Mouse (Mus musculus) heart, embryonic 13.5 days (tissue): ENCODE measurements around the gene Pole4. TPM values are rescaled to one million over a fixed set of nuclear protein-coding genes. Genes with fewer than 3 reads are reported as not detected.

Source experiments
- ATAC-seq: fragments of 200-750 bp; cut with Nextera tagmentation; 2 replicates; pipeline ENCODE4 v1.8.0; 2017; ENCODE audit warnings: moderate TSS enrichment; ENCODE audit not compliant: insufficient number of reproducible peaks, low FRiP score, low TSS enrichment; ENCODE audit errors: extremely low read depth
- H3K27ac ChIP-seq: fragments of 300-500 bp; sonication (generic); replicated peaks from 2 replicates; pipeline ENCODE4 v1.5.1; 2015; ENCODE audit warnings: moderate library complexity, mild to moderate bottlenecking, inconsistent platforms
- H3K27me3 ChIP-seq: fragments of 300-500 bp; sonication (generic); replicated peaks from 2 replicates; pipeline ENCODE4 v1.6.1; 2015; ENCODE audit warnings: mild to moderate bottlenecking, inconsistent platforms
- H3K36me3 ChIP-seq: fragments of 300-500 bp; sonication (generic); 2 replicates; pipeline ENCODE4 v1.6.1; 2015; ENCODE audit warnings: mild to moderate bottlenecking, inconsistent platforms
- H3K4me1 ChIP-seq: fragments of 300-500 bp; sonication (generic); 2 replicates; pipeline ENCODE4 v1.6.1; 2015; ENCODE audit warnings: inconsistent platforms
- H3K4me2 ChIP-seq: fragments of 300-500 bp; sonication (generic); 2 replicates; pipeline ENCODE4 v1.6.1; 2015; ENCODE audit warnings: inconsistent platforms, mild to moderate bottlenecking, moderate library complexity
- H3K4me3 ChIP-seq: fragments of 300-500 bp; sonication (generic); 2 replicates; pipeline ENCODE4 v1.5.1; 2015; ENCODE audit warnings: moderate library complexity, mild to moderate bottlenecking, inconsistent platforms
- H3K9ac ChIP-seq: fragments of 300-500 bp; sonication (generic); 2 replicates; pipeline ENCODE4 v1.6.1; 2015; ENCODE audit warnings: inconsistent platforms, mild to moderate bottlenecking, moderate library complexity
- H3K9me3 ChIP-seq: fragments of 300-500 bp; sonication (generic); 2 replicates; pipeline ENCODE4 v1.6.1; 2016; ENCODE audit warnings: inconsistent platforms
- WGBS: fragments of 180-500 bp; shearing (Covaris S2); methylation state at CpG from one replicate; pipeline ENCODE4 v1.1.7; 2015; ENCODE audit warnings: mixed read lengths; 5-methylcytosine and 5-hydroxymethylcytosine counted together
- polyA plus RNA-seq: library from polyadenylated mRNA; unstranded; fragments of >200 nt; fragmentation: Nextera tagmentation; extraction: Ambion mirVana; gene quantifications from 2 replicates; pipeline ENCODE4 v1.2.1, GENCODE M21; 2015

Pole4 gene
- 82.5 and 97.5 TPM in 2 replicates for polyA plus RNA-seq

DNA sequence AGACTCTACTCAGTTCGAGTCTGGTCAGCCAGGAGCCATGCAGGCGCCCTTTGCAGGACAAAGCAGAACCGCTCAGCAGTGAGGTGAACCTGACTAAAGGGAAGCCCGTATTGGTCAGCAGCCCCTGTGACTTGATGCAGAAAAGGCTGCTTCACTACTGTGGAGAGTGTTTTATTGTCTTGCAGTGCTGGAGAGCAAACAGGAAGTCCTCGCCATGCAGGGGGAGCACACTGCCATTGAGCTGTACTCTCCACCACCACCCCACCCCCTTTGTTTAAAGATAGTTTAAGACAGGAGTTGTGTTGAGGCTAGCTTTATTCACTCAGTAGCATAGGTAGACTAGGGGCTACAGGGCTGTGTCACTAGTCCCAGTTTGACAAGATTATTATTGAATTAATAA lies at the start of gene Pole4:
Pole4 (minus strand) TSS at position 145 of the 400 bp plus-strand sequence.
- H3K27ac ChIP-seq = no peak within 1 kb of the TSS
- ATAC-seq = no peak

DNA sequence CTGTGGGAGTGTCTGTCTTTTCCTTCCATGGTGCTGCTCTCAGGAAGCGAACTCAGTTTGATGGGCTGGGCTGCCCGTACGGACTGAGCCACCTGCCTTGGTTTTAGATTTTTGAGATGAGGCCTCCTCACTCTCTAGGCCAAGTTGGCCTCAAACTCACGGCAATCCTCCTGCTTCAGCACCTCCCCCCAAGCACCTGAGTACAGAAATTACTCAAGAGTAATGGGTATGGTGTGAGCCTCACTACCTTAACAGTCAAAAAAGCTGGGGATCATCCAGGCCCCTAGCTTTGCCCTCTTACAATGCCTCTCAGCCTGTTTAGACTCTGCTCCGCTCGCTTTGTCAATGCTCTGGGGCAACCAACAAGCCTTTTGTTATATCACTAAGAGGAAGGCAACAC lies 49.6 kb upstream of the Pole4 start:
- Histone ChIP-seq H3K4me3 (no peak overlapping the region), H3K4me1 (peaks cover 78% of the 10 kb centered on the region), H3K9ac (no peak overlapping the region), H3K4me2 (no peak overlapping the region), H3K27me3 (no peaks in the 10 kb centered on the region), H3K27ac (peak overlapping the region; percentile 78), H3K9me3 (no peaks in the 10 kb centered on the region), H3K36me3 (peaks cover 36% of the 10 kb centered on the region)
- ATAC-seq = no peak
- WGBS = 87% methylated on average over 6 of the region's 6 CpGs

More for the DNA sequence above, at the start of gene Pole4:
- H3K4me2 ChIP-seq = no peak within 1 kb of the TSS
- H3K9me3 ChIP-seq = no peaks in the 10 kb centered on the region
- H3K4me1 ChIP-seq = no peaks in the 10 kb centered on the region
- no peak within 1 kb of the TSS for H3K4me3 ChIP-seq
- WGBS = 75% methylated on average over 5 of the region's 5 CpGs
- H3K36me3 ChIP-seq = no peaks in the 10 kb centered on the region
- H3K9ac ChIP-seq = no peak within 1 kb of the TSS
- peaks cover 5% of the 10 kb centered on the region for H3K27me3 ChIP-seq

DNA sequence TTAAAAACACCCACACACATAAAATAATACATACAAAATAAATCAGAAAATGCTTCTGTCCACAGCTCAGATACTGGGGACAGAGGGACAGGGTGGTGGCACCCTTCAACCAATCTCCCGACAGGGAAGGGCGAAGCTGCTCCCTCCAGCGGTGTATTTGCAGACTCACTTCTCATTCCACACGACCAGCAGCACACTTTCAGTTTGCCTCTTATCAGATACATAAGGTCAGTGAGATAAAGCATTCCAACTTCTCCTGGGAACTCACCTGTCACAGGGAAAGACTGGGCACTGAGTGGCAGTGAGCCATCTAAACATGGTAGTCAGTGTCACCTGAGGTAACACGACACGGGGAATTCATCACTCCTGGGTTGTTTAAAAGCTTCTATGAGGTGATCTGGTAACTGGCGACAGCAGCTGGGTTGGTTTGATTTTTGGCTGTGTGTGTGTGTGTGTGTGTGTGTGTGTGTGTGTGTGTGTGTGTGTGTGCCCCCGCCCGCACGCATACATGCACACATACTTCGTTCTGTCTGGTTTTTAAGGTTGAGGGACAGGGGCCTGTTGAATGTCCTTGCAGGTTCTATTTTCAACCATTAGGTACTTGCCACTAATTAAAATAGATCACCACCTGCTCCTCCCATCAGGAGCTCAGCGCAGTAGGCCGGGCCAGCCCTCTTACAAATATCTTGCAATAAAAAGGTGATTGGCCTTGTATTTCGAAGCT lies 48.6 kb upstream of the Pole4 start:
- peaks cover 74% of the 10 kb centered on the region for H3K4me1 ChIP-seq
- H3K4me3 ChIP-seq = no peak overlapping the region
- peaks cover 35% of the 10 kb centered on the region for H3K36me3 ChIP-seq
- peak overlapping the region; percentile 37 for H3K9ac ChIP-seq
- peak overlapping the region; percentile 32 for H3K4me2 ChIP-seq
- 57% methylated on average over 14 of the region's 14 CpGs for WGBS
- H3K27me3 ChIP-seq = no peaks in the 10 kb centered on the region
- H3K9me3 ChIP-seq = no peaks in the 10 kb centered on the region
- ATAC-seq = no peak
- peak overlapping the region; percentile 78 for H3K27ac ChIP-seq

DNA sequence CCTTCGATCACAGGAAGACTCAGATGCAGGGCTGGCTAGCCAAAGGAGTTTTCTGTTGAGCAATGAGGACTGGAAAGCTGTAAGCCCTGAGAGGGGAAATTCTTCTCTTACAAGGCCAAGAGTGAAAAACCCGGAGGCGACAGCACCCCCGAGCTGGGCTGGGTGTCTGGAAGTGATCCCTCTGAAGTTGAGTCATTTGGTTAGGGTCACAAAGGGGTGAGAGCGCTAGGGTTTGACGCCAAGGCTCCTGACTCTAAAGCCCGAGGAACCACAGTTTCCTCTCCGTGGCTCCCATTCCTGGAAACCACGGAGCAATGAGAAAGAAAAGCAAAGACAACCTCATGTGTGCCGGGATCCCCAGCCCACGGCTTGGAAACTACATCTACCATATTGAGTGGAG lies 47.9 kb upstream of the Pole4 start:
- Histone ChIP-seq H3K9me3 (no peaks in the 10 kb centered on the region), H3K4me1 (peaks cover 74% of the 10 kb centered on the region), H3K4me2 (peak overlapping the region; percentile 32), H3K36me3 (peaks cover 40% of the 10 kb centered on the region), H3K9ac (peak overlapping the region; percentile 28), H3K27ac (peak overlapping the region; percentile 78), H3K4me3 (no peak overlapping the region), H3K27me3 (no peaks in the 10 kb centered on the region)
- no peak for ATAC-seq
- 62% methylated on average over 11 of the region's 11 CpGs for WGBS

DNA sequence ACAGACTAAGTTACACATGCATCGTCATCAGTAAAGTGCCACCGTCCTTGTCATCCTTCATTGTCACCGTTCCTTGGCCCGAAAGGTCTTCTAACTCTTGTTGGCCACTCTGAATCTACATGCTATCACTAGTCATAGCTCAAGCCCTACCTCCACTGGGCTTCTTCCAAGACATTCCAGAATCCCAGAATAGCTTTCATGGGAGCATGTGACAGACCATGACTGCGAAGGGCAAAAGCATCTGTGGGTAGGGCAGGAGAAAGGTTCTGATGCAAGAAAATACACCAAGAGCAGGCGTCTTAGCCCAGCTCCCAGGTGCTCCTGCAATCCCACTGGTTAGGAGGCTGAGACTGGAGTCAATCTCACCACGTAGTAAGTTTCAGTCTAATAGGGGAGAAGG lies 46.6 kb upstream of the Pole4 start:
- H3K4me1 ChIP-seq = peaks cover 68% of the 10 kb centered on the region
- ATAC-seq = no peak

DNA sequence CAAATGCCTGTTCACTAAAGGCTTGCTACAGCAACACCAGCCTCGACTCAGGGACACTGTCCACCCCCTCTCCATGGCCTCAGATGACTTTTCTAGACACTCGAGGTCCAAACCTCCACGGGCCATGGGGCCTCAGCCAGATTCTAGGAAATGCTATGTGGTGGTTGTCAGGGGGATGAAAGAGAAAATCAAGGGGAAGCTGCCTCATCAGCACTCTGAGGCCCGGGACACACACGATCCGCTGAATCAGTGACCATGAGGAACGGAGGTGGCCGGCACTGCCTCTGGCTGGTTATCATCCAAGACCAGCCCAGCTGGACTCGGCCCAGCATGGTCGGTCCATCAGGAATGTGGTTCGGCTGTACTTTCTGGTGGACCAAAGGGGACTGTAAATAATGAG lies 45.9 kb upstream of the Pole4 start:
- Histone ChIP-seq H3K9ac (no peak overlapping the region), H3K27me3 (no peaks in the 10 kb centered on the region), H3K9me3 (no peaks in the 10 kb centered on the region), H3K4me3 (no peak overlapping the region), H3K4me1 (peaks cover 65% of the 10 kb centered on the region), H3K27ac (peak overlapping the region; percentile 43), H3K36me3 (peaks cover 43% of the 10 kb centered on the region), H3K4me2 (no peak overlapping the region)
- no peak for ATAC-seq
- 71% methylated on average over 11 of the region's 11 CpGs for WGBS

More for the DNA sequence above, 46.6 kb upstream of the Pole4 start:
- Histone ChIP-seq H3K27me3 (no peaks in the 10 kb centered on the region), H3K4me2 (peak overlapping the region; percentile 16), H3K9ac (peak overlapping the region; percentile 14; the same call in 1 of the 2 replicates), H3K36me3 (peaks cover 42% of the 10 kb centered on the region), H3K4me3 (no peak overlapping the region), H3K27ac (peak overlapping the region; percentile 43), H3K9me3 (no peaks in the 10 kb centered on the region)
- 58% methylated on average over 7 of the region's 7 CpGs for WGBS

DNA sequence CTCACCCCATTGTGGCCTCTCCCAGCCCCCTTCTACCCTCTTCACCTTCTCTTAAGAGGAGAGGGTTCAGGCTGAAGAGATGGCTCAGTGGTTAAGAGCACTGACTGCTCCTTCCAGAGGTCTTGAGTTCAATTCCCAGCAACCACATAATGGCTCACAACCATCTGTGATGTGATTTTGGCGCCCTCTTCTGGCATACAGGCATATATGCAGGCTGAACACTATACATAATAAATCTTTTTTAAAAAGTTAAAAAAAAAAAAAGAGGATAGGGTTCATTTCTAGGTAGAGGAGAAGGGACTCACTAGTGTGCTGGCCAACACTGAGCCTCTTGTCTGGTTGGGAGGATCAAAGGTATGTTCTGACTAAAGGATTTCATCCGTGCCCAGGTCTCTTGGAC lies 44.9 kb upstream of the Pole4 start:
- WGBS = 57% methylated on average over 2 of the region's 2 CpGs
- no peak overlapping the region for H3K27ac ChIP-seq
- no peak overlapping the region for H3K4me3 ChIP-seq
- H3K27me3 ChIP-seq = no peaks in the 10 kb centered on the region
- no peak overlapping the region for H3K4me2 ChIP-seq
- H3K4me1 ChIP-seq = peaks cover 60% of the 10 kb centered on the region
- no peak for ATAC-seq
- H3K9ac ChIP-seq = no peak overlapping the region
- H3K9me3 ChIP-seq = no peaks in the 10 kb centered on the region
- H3K36me3 ChIP-seq = peaks cover 39% of the 10 kb centered on the region

DNA sequence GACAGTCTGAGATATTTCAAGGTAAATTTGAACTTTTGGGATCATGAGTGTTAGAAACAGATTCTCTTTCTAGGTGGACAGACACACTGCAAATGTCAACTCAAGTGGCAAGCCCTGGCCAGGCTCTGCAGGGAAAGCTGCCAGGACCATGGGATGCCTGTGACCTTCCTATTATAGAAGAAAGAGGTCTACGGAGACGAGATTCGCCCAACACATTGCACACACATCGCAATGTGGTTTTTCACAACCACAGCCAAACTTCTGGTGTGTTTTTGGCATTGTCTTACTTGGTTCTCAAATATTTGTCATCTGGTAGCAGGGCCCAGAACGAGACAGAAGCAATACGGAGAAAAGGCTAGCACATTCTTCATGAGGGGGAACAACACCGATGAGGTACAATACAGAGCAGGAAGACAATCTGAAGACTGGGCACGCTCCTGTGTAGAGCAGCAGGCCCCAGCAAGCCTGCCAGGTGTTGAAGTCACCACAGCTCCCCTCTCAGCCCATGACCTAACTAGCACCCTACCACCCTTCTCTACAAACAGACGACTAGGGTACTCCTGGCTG lies 43.0 kb upstream of the Pole4 start:
- no peak overlapping the region for H3K9ac ChIP-seq
- 73% methylated on average over 9 of the region's 9 CpGs for WGBS
- no peak overlapping the region for H3K4me3 ChIP-seq
- peak overlapping the region; percentile 50 for H3K27ac ChIP-seq
- H3K9me3 ChIP-seq = no peaks in the 10 kb centered on the region
- no peaks in the 10 kb centered on the region for H3K27me3 ChIP-seq
- no peak overlapping the region for H3K4me2 ChIP-seq
- H3K4me1 ChIP-seq = peaks cover 42% of the 10 kb centered on the region
- H3K36me3 ChIP-seq = peaks cover 56% of the 10 kb centered on the region
- no peak for ATAC-seq

DNA sequence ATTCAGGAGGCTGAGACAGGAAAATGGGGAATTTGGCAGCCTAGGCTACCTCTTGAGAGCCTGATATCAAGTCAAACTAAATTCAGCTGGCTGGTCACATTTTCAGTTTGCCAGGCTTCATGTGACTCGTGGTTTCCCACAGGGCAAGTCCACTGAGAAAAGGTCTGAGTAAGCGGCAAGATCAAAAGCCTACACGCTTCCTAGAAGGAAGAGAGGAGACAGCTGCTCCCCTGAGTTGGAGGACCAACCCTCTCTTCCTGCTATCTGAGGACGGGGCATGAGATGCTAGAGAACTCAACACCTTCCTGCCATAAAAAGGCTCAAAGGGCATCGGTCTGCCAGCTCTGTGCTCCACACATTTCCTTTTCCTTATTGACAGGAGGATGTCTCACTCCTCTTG lies 41.9 kb upstream of the Pole4 start:
- Histone ChIP-seq H3K27ac (no peak overlapping the region), H3K4me1 (peaks cover 33% of the 10 kb centered on the region), H3K4me2 (no peak overlapping the region), H3K9ac (peak overlapping the region; percentile 33; the same call in 1 of the 2 replicates), H3K27me3 (no peaks in the 10 kb centered on the region), H3K4me3 (no peak overlapping the region), H3K36me3 (peaks cover 67% of the 10 kb centered on the region), H3K9me3 (no peaks in the 10 kb centered on the region)
- ATAC-seq = no peak
- WGBS = 54% methylated on average over 5 of the region's 5 CpGs

DNA sequence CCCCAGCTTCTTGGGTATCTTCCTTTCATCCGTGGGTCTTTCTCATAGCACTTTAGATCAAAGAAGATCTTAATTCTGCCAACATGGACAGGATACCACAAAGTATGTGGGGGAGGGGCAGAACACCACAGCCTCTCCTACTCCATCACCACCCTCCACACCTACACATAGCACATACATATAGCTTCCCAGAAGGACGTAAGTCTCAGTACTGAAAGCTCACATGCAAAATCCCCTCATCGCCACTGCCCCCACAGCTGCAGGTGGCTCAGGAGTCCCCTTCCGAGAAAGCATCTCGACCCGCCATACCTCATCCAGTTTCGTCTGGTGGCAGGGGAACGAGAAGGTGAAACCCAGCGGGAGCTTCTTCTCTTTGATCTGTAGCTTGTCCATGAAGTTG lies 39.4 kb upstream of the Pole4 start:
- no peak for ATAC-seq
- H3K27ac ChIP-seq = no peak overlapping the region
- peaks cover 55% of the 10 kb centered on the region for H3K36me3 ChIP-seq
- H3K27me3 ChIP-seq = no peaks in the 10 kb centered on the region
- WGBS = 86% methylated on average over 9 of the region's 9 CpGs
- H3K4me3 ChIP-seq = no peak overlapping the region
- H3K4me2 ChIP-seq = no peak overlapping the region
- no peak overlapping the region for H3K9ac ChIP-seq
- no peaks in the 10 kb centered on the region for H3K9me3 ChIP-seq
- peaks cover 29% of the 10 kb centered on the region for H3K4me1 ChIP-seq

DNA sequence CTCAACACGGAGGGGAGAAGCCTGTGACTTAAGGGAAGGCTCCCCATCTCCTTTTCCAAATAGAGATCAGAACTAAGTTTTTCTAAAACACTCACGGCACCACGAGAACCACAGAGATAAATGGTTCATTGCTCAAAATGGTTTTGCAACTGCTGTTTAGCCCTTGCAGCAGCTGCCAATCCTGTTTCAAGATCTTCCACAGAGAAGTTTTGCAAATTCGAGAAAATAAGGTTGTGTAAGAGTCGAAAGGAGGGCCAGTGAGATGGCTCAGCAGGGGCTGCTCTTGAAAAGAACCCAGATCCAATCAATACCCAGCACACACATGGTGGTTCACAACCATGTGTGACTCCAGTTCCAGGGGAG lies 36.3 kb upstream of the Pole4 start:
- no peak overlapping the region for H3K4me3 ChIP-seq
- H3K9me3 ChIP-seq = no peaks in the 10 kb centered on the region
- no peak for ATAC-seq
- H3K4me2 ChIP-seq = no peak overlapping the region
- no peak overlapping the region for H3K9ac ChIP-seq
- WGBS = 69% methylated on average over 5 of the region's 5 CpGs
- no peaks in the 10 kb centered on the region for H3K27me3 ChIP-seq
- peaks cover 12% of the 10 kb centered on the region for H3K4me1 ChIP-seq
- H3K36me3 ChIP-seq = peaks cover 67% of the 10 kb centered on the region
- peak overlapping the region; percentile 53; the same call in 1 of the 2 replicates for H3K27ac ChIP-seq
